Mouse (Mus musculus): ENCODE data around the gene Nif3l1. TPM values are rescaled to one million over a fixed set of nuclear protein-coding genes. Genes with fewer than 3 reads are reported as not detected.

Nif3l1 gene
- total and polyA plus RNA-seq, 3 experiments = 28.5 to 32.8 TPM; not detected in 1

GRCm38 (mm10) chr1:58507249-58507648 lies 62.3 kb downstream of the Nif3l1 start:
- no peaks in the 10 kb centered on the region for H3K27me3 ChIP-seq (ENCODE audit: control insufficient read depth in 1 of 2, insufficient read depth in 2 of 2, low read length in 2 of 2)
- H3K9me3 ChIP-seq (replicated peaks; ENCODE audit: insufficient read depth, low read length) = no peaks in the 10 kb centered on the region
- TF ChIP-seq MYB (IDR thresholded peaks at IDR 0.05; ENCODE audit: low read depth, low read length) = no peak
- H3K9ac ChIP-seq (ENCODE audit: control insufficient read depth, low read depth, low read length, poor library complexity, severe bottlenecking) = no peak overlapping the region
- peaks cover 0 to 11% of the 10 kb centered on the region in 2 experiments; a peak in 2 of 4 replicates for H3K36me3 ChIP-seq (ENCODE audit: control insufficient read depth in 1 of 2, insufficient read depth in 2 of 2, low read length in 2 of 2)
- DNase-seq (ENCODE audit: low read depth, low spot score) = peak; percentile 23
- H3K27ac ChIP-seq (ENCODE audit: control insufficient read depth, low read depth, low read length) = no peak overlapping the region
- H3K79me2 ChIP-seq (ENCODE audit: control insufficient read depth, insufficient read depth, low read length, poor library complexity) = peaks cover 18% of the 10 kb centered on the region
- H3K4me1 ChIP-seq (ENCODE audit: control insufficient read depth in 1 of 2, insufficient read depth in 2 of 2, low read length in 2 of 2) = peaks cover 3 to 8% of the 10 kb centered on the region in 2 experiments; a peak in 3 of 4 replicates
- H3K4me3 ChIP-seq (ENCODE audit: control insufficient read depth in 1 of 2, insufficient read depth in 1 of 2, low read depth in 2 of 2, low read length in 2 of 2) = no peak overlapping the region

Other genes with a start within 250 kb of the Nif3l1 start
- not detected in 2 replicates for gene Aox4, start 234.8 kb upstream of the Nif3l1 start, total RNA-seq (2012; rRNA removed)
- not detected for gene Aox4, start 234.8 kb upstream of the Nif3l1 start, polyA plus RNA-seq (2012; ENCODE audit: insufficient read depth in 1 of 2, insufficient read length in 2 of 2, low read depth in 1 of 2, low replicate concordance in 2 of 2, missing spikeins in 1 of 2)
- gene Aox2, start 166.8 kb upstream of the Nif3l1 start, total RNA-seq (2012; rRNA removed) = 0.03 and 0.08 TPM in 2 replicates
- under 1 TPM in 1 of 2 experiments, not detected in 1; 0.04 TPM for gene Aox2, start 166.8 kb upstream of the Nif3l1 start, polyA plus RNA-seq (2012; ENCODE audit: insufficient read depth in 1 of 2, insufficient read length in 2 of 2, low read depth in 1 of 2, low replicate concordance in 2 of 2, missing spikeins in 1 of 2)
- 199 and 221 TPM in 2 replicates for gene Bzw1, start 52.3 kb upstream of the Nif3l1 start, total RNA-seq (2012; rRNA removed)
- 100 to 1,000 TPM; 242 to 268 TPM for gene Bzw1, start 52.3 kb upstream of the Nif3l1 start, polyA plus RNA-seq (2012; ENCODE audit: insufficient read depth in 1 of 2, insufficient read length in 2 of 2, low read depth in 1 of 2, low replicate concordance in 2 of 2, missing spikeins in 1 of 2)
- 32.5 and 35.8 TPM in 2 replicates for gene Clk1, start 21.1 kb upstream of the Nif3l1 start, total RNA-seq (2012; rRNA removed)
- gene Clk1, start 21.1 kb upstream of the Nif3l1 start, polyA plus RNA-seq (2012; ENCODE audit: insufficient read depth in 1 of 2, insufficient read length in 2 of 2, low read depth in 1 of 2, low replicate concordance in 2 of 2, missing spikeins in 1 of 2) = 1,000 to 10,000 TPM in 1 of 2 experiments, 10 to 100 TPM in 1; 41.1 to 1,029 TPM
- 74.3 and 84.9 TPM in 2 replicates for gene Ppil3, start 335 bp downstream of the Nif3l1 start, total RNA-seq (2012; rRNA removed)
- 100 to 1,000 TPM in 1 of 2 experiments, 10 to 100 TPM in 1; 76.8 to 503 TPM for gene Ppil3, start 335 bp downstream of the Nif3l1 start, polyA plus RNA-seq (2012; ENCODE audit: insufficient read depth in 1 of 2, insufficient read length in 2 of 2, low read depth in 1 of 2, low replicate concordance in 2 of 2, missing spikeins in 1 of 2)
- gene Orc2, start 60.0 kb downstream of the Nif3l1 start, total RNA-seq (2012; rRNA removed) = 66.6 and 78.5 TPM in 2 replicates
- gene Orc2, start 60.0 kb downstream of the Nif3l1 start, polyA plus RNA-seq (2012; ENCODE audit: insufficient read depth in 1 of 2, insufficient read length in 2 of 2, low read depth in 1 of 2, low replicate concordance in 2 of 2, missing spikeins in 1 of 2) = 100 to 1,000 TPM in 1 of 2 experiments, 10 to 100 TPM in 1; 56.6 to 233 TPM
- 5.0 and 5.5 TPM in 2 replicates for gene Fam126b, start 141.2 kb downstream of the Nif3l1 start, total RNA-seq (2012; rRNA removed)
- gene Fam126b, start 141.2 kb downstream of the Nif3l1 start, polyA plus RNA-seq (2012; ENCODE audit: insufficient read depth in 1 of 2, insufficient read length in 2 of 2, low read depth in 1 of 2, low replicate concordance in 2 of 2, missing spikeins in 1 of 2) = 1 to 10 TPM in 1 of 2 experiments, not detected in 1; 5.7 TPM
- 169 and 172 TPM in 2 replicates for gene Ndufb3, start 141.2 kb downstream of the Nif3l1 start, total RNA-seq (2012; rRNA removed)
- 10 to 100 TPM in 1 of 2 experiments, not detected in 1; 98.3 TPM for gene Ndufb3, start 141.2 kb downstream of the Nif3l1 start, polyA plus RNA-seq (2012; ENCODE audit: insufficient read depth in 1 of 2, insufficient read length in 2 of 2, low read depth in 1 of 2, low replicate concordance in 2 of 2, missing spikeins in 1 of 2)